Mouse (Mus musculus) urinary bladder, adult 2 months (tissue): ENCODE results near the gene Ftl1. TPM values are rescaled to one million over a fixed set of nuclear protein-coding genes. Genes with fewer than 3 reads are reported as not detected.

ENCODE experiments used
- DNase-seq: peaks from one replicate; pipeline ENCODE4 v3.0.0; 2022; ENCODE audit warnings: low spot score
- polyA plus RNA-seq: library from polyadenylated mRNA; depleted of rRNA; stranded (reverse); fragments of >200 nt; gene quantifications from 2 replicates; pipeline ENCODE4 v1.2.3, GENCODE M21; 2012; rRNA removed

Gene Ftl1
- polyA plus RNA-seq, 1 experiment: 2,293 TPM

GRCm38 (mm10) chr7:45413113-45413863, 46.4 kb downstream of the Ftl1 start, which contains the start of gene Ntf5:
Gene Ntf5 (plus strand): TSS chr7:45413695.
- DNase-seq: peak; percentile 59

GRCm38 (mm10) chr7:45412421-45412820, 47.3 kb downstream of the Ftl1 start:
- no peak for DNase-seq

- DNase-seq: no peak
Observed at GRCm38 (mm10) chr7:45409497-45410163, 50.1 kb downstream of the Ftl1 start.

GRCm38 (mm10) chr7:45408949-45409348, 50.7 kb downstream of the Ftl1 start:
- DNase-seq: no peak

GRCm38 (mm10) chr7:45408351-45408750, 51.3 kb downstream of the Ftl1 start:
- DNase-seq: no peak

Other genes with a start within 250 kb of the Ftl1 start
- gene Dkkl1, start 247.7 kb downstream of the Ftl1 start, polyA plus RNA-seq: 5.1 and 7.5 TPM in 2 replicates
- gene Tead2, start 244.1 kb downstream of the Ftl1 start, polyA plus RNA-seq: 29.1 and 29.2 TPM in 2 replicates
- 12.3 and 15.1 TPM in 2 replicates for gene Cd37, start 220.8 kb downstream of the Ftl1 start, polyA plus RNA-seq
- gene Slc6a16, start 218.8 kb downstream of the Ftl1 start, polyA plus RNA-seq: not detected in 2 replicates
- not detected in 2 replicates for gene Slc6a21, start 182.4 kb downstream of the Ftl1 start, polyA plus RNA-seq
- gene Trpm4, start 126.1 kb downstream of the Ftl1 start, polyA plus RNA-seq: 33.6 and 39.8 TPM in 2 replicates
- 0.59 and 1.1 TPM in 2 replicates for gene Hrc, start 124.6 kb downstream of the Ftl1 start, polyA plus RNA-seq
- 1.4 and 1.9 TPM in 2 replicates for gene Ppfia3, start 92.9 kb downstream of the Ftl1 start, polyA plus RNA-seq
- gene Lin7b, start 89.3 kb downstream of the Ftl1 start, polyA plus RNA-seq: 19.2 and 21.0 TPM in 2 replicates
- 364 and 412 TPM in 2 replicates for gene Snrnp70, start 64.1 kb downstream of the Ftl1 start, polyA plus RNA-seq
- 0.03 and 0.07 TPM in 2 replicates for gene Kcna7, start 54.2 kb downstream of the Ftl1 start, polyA plus RNA-seq
- 2.9 and 4.2 TPM in 2 replicates for gene Ntf5, start 46.2 kb downstream of the Ftl1 start, polyA plus RNA-seq
- gene Lhb, start 39.1 kb downstream of the Ftl1 start, polyA plus RNA-seq: 0.14 TPM in 1 of 2 replicates, not detected in the other
- gene Gys1, start 25.0 kb downstream of the Ftl1 start, polyA plus RNA-seq: 39.3 TPM in 2 replicates
- gene Ruvbl2, start 21.8 kb downstream of the Ftl1 start, polyA plus RNA-seq: 35.8 and 41.4 TPM in 2 replicates
- gene Bax, start 7.0 kb upstream of the Ftl1 start, polyA plus RNA-seq: 78.4 and 113 TPM in 2 replicates
- gene Tulp2, start 22.0 kb upstream of the Ftl1 start, polyA plus RNA-seq: 0.43 and 0.56 TPM in 2 replicates
- gene Gm45808, start 26.9 kb upstream of the Ftl1 start, polyA plus RNA-seq: 0.29 and 0.31 TPM in 2 replicates
- gene Dhdh, start 28.9 kb upstream of the Ftl1 start, polyA plus RNA-seq: 5.7 and 7.7 TPM in 2 replicates
- gene Nucb1, start 50.5 kb upstream of the Ftl1 start, polyA plus RNA-seq: 225 and 264 TPM in 2 replicates
- gene Ppp1r15a, start 66.4 kb upstream of the Ftl1 start, polyA plus RNA-seq: 27.8 and 30.5 TPM in 2 replicates
- gene Plekha4, start 66.4 kb upstream of the Ftl1 start, polyA plus RNA-seq: 11.7 and 14.3 TPM in 2 replicates
- gene Hsd17b14, start 95.0 kb upstream of the Ftl1 start, polyA plus RNA-seq: 23.3 and 24.5 TPM in 2 replicates
- gene Bcat2, start 110.3 kb upstream of the Ftl1 start, polyA plus RNA-seq: 48.1 and 58.5 TPM in 2 replicates
- not detected in 2 replicates for gene Fgf21, start 155.6 kb upstream of the Ftl1 start, polyA plus RNA-seq
- 0.04 TPM in 1 of 2 replicates, not detected in the other for gene Fut1, start 157.4 kb upstream of the Ftl1 start, polyA plus RNA-seq
- gene Izumo1, start 161.9 kb upstream of the Ftl1 start, polyA plus RNA-seq: 0.23 and 0.27 TPM in 2 replicates
- 7.3 and 11.8 TPM in 2 replicates for gene Rasip1, start 167.6 kb upstream of the Ftl1 start, polyA plus RNA-seq
- 8.4 and 11.3 TPM in 2 replicates for gene Mamstr, start 180.1 kb upstream of the Ftl1 start, polyA plus RNA-seq
- 1.8 and 3.3 TPM in 2 replicates for gene Fut2, start 206.5 kb upstream of the Ftl1 start, polyA plus RNA-seq
- gene Ntn5, start 224.1 kb upstream of the Ftl1 start, polyA plus RNA-seq: 0.06 and 0.08 TPM in 2 replicates
- gene Sec1, start 234.5 kb upstream of the Ftl1 start, polyA plus RNA-seq: 0.09 and 0.14 TPM in 2 replicates
- 25.0 and 29.8 TPM in 2 replicates for gene Car11, start 240.0 kb upstream of the Ftl1 start, polyA plus RNA-seq
- 335 and 503 TPM in 2 replicates for gene Dbp, start 245.2 kb upstream of the Ftl1 start, polyA plus RNA-seq